Mouse (Mus musculus) erythroblast, embryonic 14.5 days (primary cell): ENCODE measurements around the gene Slc35b2.

Experiments
- GATA1 ChIP-seq: IDR thresholded peaks from 2 replicates; pipeline ENCODE4 v1.6.1; 2012; ENCODE audit warnings: low read length, inconsistent platforms, mixed read lengths
- TAL1 ChIP-seq: IDR thresholded peaks from 3 replicates; pipeline ENCODE4 v1.6.1; 2012; ENCODE audit warnings: low read length, inconsistent platforms, mixed read lengths

GRCm38 (mm10) chr17:45547461-45548190 is 16.0 kb upstream of the Slc35b2 start:
- no peak for TF ChIP-seq GATA1
- no peak for TF ChIP-seq TAL1
